Mouse (Mus musculus) left cerebral cortex, postnatal 14 days (tissue): ENCODE measurements at regions not wholly inside any gene's neighbourhood (a gene's known extent, or its start where the extent isn't known, plus 50 kb on each side); places are given as distances from the start of the nearest gene placed in this dataset.
"Not testable (repeated sequence)": the region's sequence is repeated elsewhere in the genome, so short reads cannot be mapped to it uniquely, and the experiment has no call there.

ENCODE experiments used
- DNase-seq, 2 experiments: peaks; one replicate each; pipeline ENCODE4 v3.0.0; 2021 to 2022; ENCODE audit warnings: low spot score in 2 of 2, mixed read lengths in 1 of 2
- intact Hi-C: fragments of 180-260 bp; cut with DNase I; formaldehyde crosslinking; loops from one replicate; pipeline ENCODE4 v1.15.1; 2025

- no peak for DNase-seq
- intact Hi-C loops, result no loop called here
Measured at GRCm38 (mm10) chr10:33715701-33716250, 70.7 kb downstream of the Sult3a2 start.

GRCm38 (mm10) chr10:33708656-33709055 lies 77.8 kb downstream of the Sult3a2 start:
- DNase-seq, intact Hi-C loops: not testable (repeated sequence)

GRCm38 (mm10) chr10:33704245-33704644 lies 79.7 kb upstream of the Clvs2 start:
- intact Hi-C loops, DNase-seq: not testable (repeated sequence)

GRCm38 (mm10) chr10:33703420-33703819 lies 78.9 kb upstream of the Clvs2 start:
- intact Hi-C loops, result no loop called here
- peak; percentile 90 to 93 for DNase-seq
